Mouse (Mus musculus) myocyte (in vitro differentiated cells): ENCODE results near the gene Rbm34.

Experiments used
- CEBPB ChIP-seq: IDR thresholded peaks from 2 replicates; pipeline ENCODE4 v1.6.1; 2011; ENCODE audit warnings: mild to moderate bottlenecking, moderate library complexity; ENCODE audit not compliant: poor library complexity, insufficient read depth, severe bottlenecking
- USF1 ChIP-seq: IDR thresholded peaks from one replicate; pipeline ENCODE4 v1.6.1; 2011; ENCODE audit warnings: low read depth, mild to moderate bottlenecking, control low read depth, moderate library complexity

DNA sequence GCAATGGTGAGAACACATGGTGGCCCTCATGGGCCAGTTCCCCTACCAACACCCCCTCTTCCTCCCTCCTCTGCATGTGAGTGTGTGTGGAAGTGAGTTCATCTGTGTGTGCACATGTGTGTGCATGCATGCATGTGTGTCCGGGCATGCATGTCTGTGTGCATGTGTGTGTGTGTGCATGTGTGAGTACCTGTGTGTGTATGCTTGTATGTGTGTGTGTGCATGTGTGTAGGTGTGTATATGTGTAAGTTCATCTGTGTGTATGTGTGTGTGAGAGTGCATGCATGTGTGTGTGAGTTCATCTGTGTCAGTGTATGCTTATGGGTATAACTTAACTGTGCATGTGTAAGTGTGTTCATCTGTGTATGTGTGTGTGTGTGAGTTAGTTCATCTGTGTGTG is 52.5 kb downstream of the Rbm34 start:
- TF ChIP-seq CEBPB (no peak), USF1 (no peak)
